Mouse (Mus musculus) layer of hippocampus, adult 2 months (tissue): ENCODE data around the gene Elmsan1. TPM values are rescaled to one million over a fixed set of nuclear protein-coding genes. Genes with fewer than 3 reads are reported as not detected.
A peak's percentile ranks its signal among the peaks of the same experiment; 100 is the strongest.

ENCODE experiments used
- DNase-seq, 2 experiments: peaks; one replicate each; pipeline ENCODE4 v3.0.0; 2022; ENCODE audit warnings: low spot score in 2 of 2
- H3K27ac ChIP-seq: fragments of 200-600 bp; 2 replicates; pipeline ENCODE4 v1.8.1; 2022
- H3K4me3 ChIP-seq: fragments of 200-600 bp; 2 replicates; pipeline ENCODE4 v1.8.1; 2022; ENCODE audit warnings: mild to moderate bottlenecking
- CTCF ChIP-seq: fragments of 200-600 bp; conservative IDR thresholded peaks from 2 replicates; pipeline ENCODE4 v1.8.1; 2022; ENCODE audit warnings: antibody characterized with exemption, mild to moderate bottlenecking, moderate library complexity
- total RNA-seq, 2 experiments: library from RNA; stranded (reverse); gene quantifications; 2 replicates each; pipeline ENCODE4 v1.2.3; 2021

Gene Elmsan1
- total RNA-seq, 2 experiments from 2014 or later, result 24.6 to 27.2 TPM

- H3K4me3 ChIP-seq, result no peak overlapping the region
- no peak for TF ChIP-seq CTCF
- DNase-seq, result no peak
- H3K27ac ChIP-seq, result peak overlapping the region; percentile 95; the same call in 1 of the 2 replicates
Measured at GRCm38 (mm10) chr12:84174190-84174811, 44.4 kb downstream of the Elmsan1 start.

- no peak for TF ChIP-seq CTCF
- Histone ChIP-seq H3K27ac (peak overlapping the region; percentile 95; the same call in 1 of the 2 replicates), H3K4me3 (no peak overlapping the region)
- no peak for DNase-seq
Measured at GRCm38 (mm10) chr12:84173309-84173915, 45.3 kb downstream of the Elmsan1 start.

- no peak for DNase-seq
- no peak overlapping the region for H3K4me3 ChIP-seq
- peak overlapping the region; percentile 3; the same call in 1 of the 2 replicates for H3K27ac ChIP-seq
- TF ChIP-seq CTCF, result no peak
Measured at GRCm38 (mm10) chr12:84172862-84173261, 45.8 kb downstream of the Elmsan1 start.

DNA sequence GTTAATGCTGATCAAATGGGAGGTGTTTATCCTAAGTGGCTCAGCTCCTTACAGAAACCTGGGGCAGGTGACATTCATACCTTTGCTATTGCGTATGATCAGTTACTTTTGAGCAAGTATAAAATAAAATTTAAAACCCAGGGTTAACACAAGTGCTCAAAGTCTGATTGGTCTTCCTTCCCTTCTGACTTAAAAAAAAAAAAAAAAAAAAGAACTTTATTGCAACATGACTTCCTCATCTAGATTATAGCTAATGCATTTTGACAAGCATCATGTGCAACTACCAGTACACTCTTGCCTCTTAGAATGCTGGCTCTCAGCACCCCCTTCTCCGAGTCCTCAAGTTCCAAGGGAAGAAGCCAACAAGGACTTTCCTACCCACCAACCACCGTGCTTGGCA lies 46.5 kb downstream of the Elmsan1 start:
- no peak overlapping the region for H3K4me3 ChIP-seq

GRCm38 (mm10) chr12:84170610-84171009 lies 48.1 kb downstream of the Elmsan1 start:
- H3K27ac ChIP-seq, result no peak overlapping the region
- no peak for DNase-seq
- no peak for TF ChIP-seq CTCF
- no peak overlapping the region for H3K4me3 ChIP-seq

More for the DNA sequence above, 46.5 kb downstream of the Elmsan1 start:
- no peak for TF ChIP-seq CTCF
- no peak overlapping the region for H3K27ac ChIP-seq
- no peak for DNase-seq

- H3K27ac ChIP-seq, result no peak overlapping the region
- no peak for DNase-seq
- TF ChIP-seq CTCF, result no peak
- H3K4me3 ChIP-seq, result no peak overlapping the region
Measured at GRCm38 (mm10) chr12:84165631-84166373, 52.9 kb downstream of the Elmsan1 start.

GRCm38 (mm10) chr12:84163586-84164110 lies 55.0 kb downstream of the Elmsan1 start:
- TF ChIP-seq CTCF, result no peak
- no peak for DNase-seq
- H3K4me3 ChIP-seq, result no peak overlapping the region
- H3K27ac ChIP-seq, result no peak overlapping the region

DNA sequence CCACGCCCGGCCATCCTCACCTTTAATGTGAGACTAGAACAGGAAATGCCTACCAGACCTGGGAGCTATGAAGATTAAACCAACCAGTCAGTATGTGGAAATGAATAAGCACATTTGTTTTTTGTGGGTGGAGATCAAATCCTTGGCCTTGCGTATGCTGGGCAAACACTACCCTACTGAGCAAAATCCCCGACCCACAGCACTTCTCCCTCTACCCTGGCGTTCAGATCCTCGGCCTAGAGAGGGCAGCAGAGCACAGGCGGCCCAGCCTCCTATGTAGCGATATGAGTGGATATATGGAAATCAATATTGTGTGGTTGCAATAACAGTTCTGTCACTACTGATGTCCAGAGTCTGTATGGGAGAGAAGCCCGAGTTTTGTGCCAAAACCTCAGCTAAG lies 55.5 kb downstream of the Elmsan1 start:
- TF ChIP-seq CTCF, result peak; percentile 80
- no peak overlapping the region for H3K4me3 ChIP-seq
- DNase-seq, result no peak

DNA sequence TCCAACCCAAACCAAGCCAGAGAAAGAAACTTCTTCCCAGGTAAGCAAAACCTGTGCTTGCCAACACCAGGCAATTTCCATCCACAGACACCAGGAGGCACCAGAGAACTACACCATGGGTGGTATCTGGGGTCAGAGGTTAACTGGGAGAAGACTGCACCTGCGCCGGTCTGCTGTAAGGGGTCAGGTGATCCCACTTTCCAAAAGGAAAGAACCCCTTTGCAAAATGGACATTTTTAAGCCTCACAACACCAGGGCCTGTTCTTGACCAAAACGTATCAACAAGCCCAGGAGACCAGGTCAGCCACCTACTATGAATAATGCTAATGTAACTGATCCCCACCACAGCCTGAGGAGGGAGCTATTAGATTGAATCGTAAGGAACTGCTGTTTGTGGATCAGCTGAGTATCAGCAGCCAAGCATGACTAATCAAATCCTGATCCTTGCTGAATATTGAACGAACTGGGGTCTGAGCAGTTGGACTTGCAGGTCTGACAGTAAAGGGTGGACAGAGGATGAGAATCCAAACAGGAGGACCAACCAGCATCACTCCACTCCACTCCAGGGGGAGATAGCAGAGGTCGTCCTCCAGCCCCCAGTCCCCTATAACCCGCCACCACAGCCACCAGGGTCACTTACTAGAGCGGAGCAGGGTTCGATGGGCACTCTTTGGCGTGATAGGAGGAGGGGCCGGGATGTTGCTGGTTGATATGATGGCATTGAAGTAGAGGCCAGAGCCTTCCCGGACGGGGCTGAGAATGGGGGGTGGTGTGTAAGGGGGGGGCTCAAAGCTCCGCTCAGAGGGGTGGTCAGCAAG lies 56.9 kb downstream of the Elmsan1 start:
- Histone ChIP-seq H3K27ac (no peak overlapping the region), H3K4me3 (no peak overlapping the region)
- DNase-seq, result no peak
- TF ChIP-seq CTCF, result peak; percentile 69

More for the DNA sequence above, 55.5 kb downstream of the Elmsan1 start:
- H3K27ac ChIP-seq, result no peak overlapping the region

- no peak for TF ChIP-seq CTCF
- no peak for DNase-seq
- Histone ChIP-seq H3K27ac (no peak overlapping the region), H3K4me3 (no peak overlapping the region)
Measured at GRCm38 (mm10) chr12:84161116-84161515, 57.6 kb downstream of the Elmsan1 start.

- Histone ChIP-seq H3K4me3 (no peak overlapping the region), H3K27ac (no peak overlapping the region)
- no peak for DNase-seq
- no peak for TF ChIP-seq CTCF
Measured at GRCm38 (mm10) chr12:84160491-84160890, 58.2 kb downstream of the Elmsan1 start.

GRCm38 (mm10) chr12:84158156-84158555 lies 60.5 kb downstream of the Elmsan1 start:
- no peak overlapping the region for H3K27ac ChIP-seq
- no peak for DNase-seq
- TF ChIP-seq CTCF, result no peak

More at GRCm38 (mm10) chr12:84158156-84158555, 60.5 kb downstream of the Elmsan1 start:
- no peak overlapping the region for H3K4me3 ChIP-seq
